Mouse (Mus musculus): ENCODE data around the gene Ifitm2.

DNA sequence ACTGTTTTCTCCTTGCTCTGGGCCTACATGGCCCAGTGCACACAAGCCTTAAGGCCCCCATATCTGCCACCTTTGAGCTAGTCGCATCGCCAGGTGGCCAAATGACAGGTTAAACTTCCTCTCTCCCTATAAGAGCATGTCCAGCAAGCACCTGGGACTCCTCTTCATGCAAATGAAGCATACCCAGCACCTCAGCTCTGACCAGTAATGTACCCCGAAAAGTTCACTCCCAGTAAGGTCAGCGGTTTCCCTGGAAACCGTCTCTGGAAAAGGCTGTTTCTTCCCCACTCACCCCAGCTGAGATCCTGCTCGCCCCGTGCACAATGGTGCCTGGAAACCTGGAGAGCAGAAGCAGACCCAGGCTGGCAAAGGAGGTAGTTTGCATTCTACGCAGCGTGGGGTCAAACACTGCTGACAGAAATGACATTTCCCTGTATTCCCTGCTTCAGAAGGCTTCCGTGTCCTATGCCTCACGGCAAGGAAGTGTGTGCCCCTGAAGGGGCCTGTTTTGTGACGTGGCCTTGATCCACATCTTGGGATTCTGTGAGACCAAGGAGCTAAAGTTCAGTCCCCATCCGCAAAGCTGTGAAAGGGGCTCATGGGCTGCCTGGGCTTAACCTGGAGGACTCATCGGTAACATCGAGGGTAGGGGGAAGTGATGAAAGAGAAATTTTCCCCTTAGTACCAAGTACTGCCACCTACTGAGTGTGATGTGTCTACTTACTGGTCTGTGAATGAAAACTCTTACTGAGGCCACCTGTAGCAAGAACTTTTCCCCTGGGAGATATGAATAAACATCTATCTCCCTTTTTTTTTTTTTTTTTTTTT lies 45.3 kb upstream of the Ifitm2 start:
- no peak for TF ChIP-seq POLR2A (IDR thresholded peaks at IDR 0.05; ENCODE audit: borderline replicate concordance, insufficient read depth, low read length)
- TF ChIP-seq CTCF (IDR thresholded peaks at IDR 0.05; ENCODE audit: borderline replicate concordance, insufficient read depth, low read depth, low read length): no peak
